Mouse (Mus musculus): ENCODE measurements around the gene Atm. TPM values are rescaled to one million over a fixed set of nuclear protein-coding genes. Genes with fewer than 3 reads are reported as not detected.

The Atm gene
- polyA plus RNA-seq, 1 experiment: 19.3 TPM

- Histone ChIP-seq H3K4me1 (ENCODE audit: control insufficient read depth, insufficient read depth, low read length) (no peaks in the 10 kb centered on the region; the same call in none of the 2 replicates), H3K4me3 (ENCODE audit: insufficient read depth, low read length) (no peak overlapping the region), H3K27ac (ENCODE audit: insufficient read depth, low read length) (no peak overlapping the region)
- TF ChIP-seq POLR2A (IDR thresholded peaks at IDR 0.05; ENCODE audit: low read depth, low read length) (no peak), CTCF (IDR thresholded peaks at IDR 0.05; ENCODE audit: borderline replicate concordance, insufficient read depth, low read length) (no peak)
Measured at GRCm38 (mm10) chr9:53400696-53401095, 135.8 kb downstream of the Atm start.

GRCm38 (mm10) chr9:53399537-53399936, 137.0 kb downstream of the Atm start:
- no peak overlapping the region for H3K4me3 ChIP-seq (ENCODE audit: insufficient read depth, low read length)
- no peaks in the 10 kb centered on the region; the same call in 1 of the 2 replicates for H3K4me1 ChIP-seq (ENCODE audit: control insufficient read depth, insufficient read depth, low read length)
- H3K27ac ChIP-seq (ENCODE audit: insufficient read depth, low read length): no peak overlapping the region
- TF ChIP-seq POLR2A (IDR thresholded peaks at IDR 0.05; ENCODE audit: low read depth, low read length) (no peak), CTCF (IDR thresholded peaks at IDR 0.05; ENCODE audit: borderline replicate concordance, insufficient read depth, low read length) (no peak)

GRCm38 (mm10) chr9:53398388-53398700, 138.2 kb downstream of the Atm start:
- Histone ChIP-seq H3K4me3 (ENCODE audit: insufficient read depth, low read length) (no peak overlapping the region), H3K4me1 (ENCODE audit: control insufficient read depth, insufficient read depth, low read length) (no peaks in the 10 kb centered on the region; the same call in 1 of the 2 replicates), H3K27ac (ENCODE audit: insufficient read depth, low read length) (no peak overlapping the region)
- TF ChIP-seq CTCF (IDR thresholded peaks at IDR 0.05; ENCODE audit: borderline replicate concordance, insufficient read depth, low read length): peak; percentile 61
- no peak for TF ChIP-seq POLR2A (IDR thresholded peaks at IDR 0.05; ENCODE audit: low read depth, low read length)

GRCm38 (mm10) chr9:53397685-53398387, 138.7 kb downstream of the Atm start:
- no peaks in the 10 kb centered on the region; the same call in 1 of the 2 replicates for H3K4me1 ChIP-seq (ENCODE audit: control insufficient read depth, insufficient read depth, low read length)
- no peak overlapping the region for H3K4me3 ChIP-seq (ENCODE audit: insufficient read depth, low read length)
- H3K27ac ChIP-seq (ENCODE audit: insufficient read depth, low read length): no peak overlapping the region
- TF ChIP-seq POLR2A (IDR thresholded peaks at IDR 0.05; ENCODE audit: low read depth, low read length) (no peak), CTCF (IDR thresholded peaks at IDR 0.05; ENCODE audit: borderline replicate concordance, insufficient read depth, low read length) (no peak)

GRCm38 (mm10) chr9:53390136-53390535, 146.4 kb downstream of the Atm start:
- H3K27ac ChIP-seq (ENCODE audit: insufficient read depth, low read length): no peak overlapping the region
- H3K4me3 ChIP-seq (ENCODE audit: insufficient read depth, low read length): no peak overlapping the region
- H3K4me1 ChIP-seq (ENCODE audit: control insufficient read depth, insufficient read depth, low read length): no peaks in the 10 kb centered on the region; the same call in none of the 2 replicates
- TF ChIP-seq POLR2A (IDR thresholded peaks at IDR 0.05; ENCODE audit: low read depth, low read length) (no peak), CTCF (IDR thresholded peaks at IDR 0.05; ENCODE audit: borderline replicate concordance, insufficient read depth, low read length) (no peak)

Other genes starting within 250 kb of the Atm start
- gene Exph5, start 235.1 kb downstream of the Atm start, polyA plus RNA-seq (2011; ENCODE audit: insufficient read length, low read depth, missing spikeins): not detected in 2 replicates
- 34.7 and 51.7 TPM in 2 replicates for gene Kdelc2, start 152.7 kb downstream of the Atm start, polyA plus RNA-seq (2011; ENCODE audit: insufficient read length, low read depth, missing spikeins)
- gene 4930550C14Rik, start 134.4 kb downstream of the Atm start, polyA plus RNA-seq (2011; ENCODE audit: insufficient read length, low read depth, missing spikeins): 1.2 and 2.1 TPM in 2 replicates
- 24.1 and 27.7 TPM in 2 replicates for gene Npat, start 307 bp upstream of the Atm start, polyA plus RNA-seq (2011; ENCODE audit: insufficient read length, low read depth, missing spikeins)
- gene Acat1, start 73.6 kb upstream of the Atm start, polyA plus RNA-seq (2011; ENCODE audit: insufficient read length, low read depth, missing spikeins): 46.7 and 75.9 TPM in 2 replicates
- 58.1 and 76.3 TPM in 2 replicates for gene Cul5, start 133.3 kb upstream of the Atm start, polyA plus RNA-seq (2011; ENCODE audit: insufficient read length, low read depth, missing spikeins)
- not detected in 2 replicates for gene Rab39, start 169.5 kb upstream of the Atm start, polyA plus RNA-seq (2011; ENCODE audit: insufficient read length, low read depth, missing spikeins)
- 0.30 TPM in 1 of 2 replicates, not detected in the other for gene Slc35f2, start 234.8 kb upstream of the Atm start, polyA plus RNA-seq (2011; ENCODE audit: insufficient read length, low read depth, missing spikeins)